9 mouse cellular contexts compared by ENCODE assay signal in genomic region chr12:89450667-89451298, GRCm38 (mm10).
DNase-seq lines count a peak whose midpoint lies in the region; ATAC-seq and TF ChIP-seq lines count a peak whose summit lies in the region.
"Had no signal": no experiment of that assay in that cellular context is flagged by ENCODE, and none has a peak within 500 bp of the region (broad histone marks: within the 10 kb centered on the region; RNA-seq: fewer than 3 reads in every experiment).

No protein-coding gene starts in this region.

- no peaks in the 10 kb centered on the region for H3K9me3 ChIP-seq in intestine, embryonic 15.5 days
- no peaks in the 10 kb centered on the region for H3K9me3 ChIP-seq in intestine, embryonic 16.5 days (ENCODE audit: control insufficient read depth, low read length)
- H3K9me3 ChIP-seq in G1E (replicated peaks): 0 out of 2 replicates have a peak, but pooled peaks cover 2% of the 10 kb centered on the region
- no peaks in the 10 kb centered on the region for H3K9me3 ChIP-seq in hindbrain, embryonic 10.5 days
- H3K9me3 ChIP-seq: embryonic facial prominence, embryonic 15.5 days had no signal

- ATAC-seq in intestine, embryonic 15.5 days: peak; percentile 56; the same call in 1 of the 2 replicates
- ATAC-seq in intestine, embryonic 16.5 days: no peak
- peak; percentile 62; the same call in 1 of the 2 replicates for ATAC-seq in G1E (ENCODE audit: extremely low read depth, insufficient number of reproducible peaks, low FRiP score, poor library complexity, severe bottlenecking)
- ATAC-seq in common myeloid progenitor, adult 5-6 weeks (replicated peaks; ENCODE audit: low read depth, poor library complexity, severe bottlenecking): peak; percentile 86
- no peak for ATAC-seq in monocyte, adult 5-6 weeks (replicated peaks; ENCODE audit: insufficient number of reproducible peaks, low FRiP score, low TSS enrichment, poor library complexity, severe bottlenecking)

- no peak overlapping the region for H3K4me3 ChIP-seq in intestine, embryonic 15.5 days (replicated peaks)
- H3K4me3 ChIP-seq in intestine, embryonic 16.5 days (ENCODE audit: low read length): no peak overlapping the region
- no peak overlapping the region for H3K4me3 ChIP-seq in G1E (ENCODE audit: low read depth, low read length)
- no peak overlapping the region for H3K4me3 ChIP-seq in hindbrain, embryonic 10.5 days
- H3K4me3 ChIP-seq: embryonic facial prominence, embryonic 15.5 days had no signal

- no peaks in the 10 kb centered on the region for H3K36me3 ChIP-seq in intestine, embryonic 15.5 days
- no peaks in the 10 kb centered on the region for H3K36me3 ChIP-seq in intestine, embryonic 16.5 days (ENCODE audit: control insufficient read depth, insufficient read depth, low read length)
- H3K36me3 ChIP-seq in G1E (replicated peaks): no peaks in the 10 kb centered on the region
- H3K36me3 ChIP-seq in hindbrain, embryonic 10.5 days: no peaks in the 10 kb centered on the region
- H3K36me3 ChIP-seq: embryonic facial prominence, embryonic 15.5 days had no signal

- no peak overlapping the region for H3K27ac ChIP-seq in intestine, embryonic 15.5 days
- no peak overlapping the region for H3K27ac ChIP-seq in intestine, embryonic 16.5 days (ENCODE audit: low read length)
- no peak overlapping the region; the same call in 1 of the 2 replicates for H3K27ac ChIP-seq in hindbrain, embryonic 10.5 days
- H3K27ac ChIP-seq: embryonic facial prominence, embryonic 15.5 days had no signal

- H3K9ac ChIP-seq in intestine, embryonic 15.5 days: no peak overlapping the region
- H3K9ac ChIP-seq in intestine, embryonic 16.5 days (ENCODE audit: low read depth, low read length): no peak overlapping the region
- H3K9ac ChIP-seq: embryonic facial prominence, embryonic 15.5 days had no signal

- WGBS in intestine, embryonic 15.5 days: 5% methylated on average over 2 of the region's 2 CpGs
- WGBS in intestine, embryonic 16.5 days: 0% methylated on average over 2 of the region's 2 CpGs
- 0% methylated on average over 2 of the region's 2 CpGs for WGBS in hindbrain, embryonic 10.5 days

- peak; percentile 1 for DNase-seq in G1E (ENCODE audit: low spot score)
- DNase-seq in hindbrain, embryonic 10.5 days (ENCODE audit: low spot score): peak; percentile 29
- DNase-seq in layer of hippocampus, postnatal 25 days (ENCODE audit: extremely low spot score in 1 of 2, low spot score in 1 of 2): peak; percentile 22 to 59
- DNase-seq in naive thymus-derived CD4-positive, alpha-beta T cell, adult 2 months (ENCODE audit: low read depth): peak; percentile 13

- H3K4me2 ChIP-seq in intestine, embryonic 15.5 days (replicated peaks): no peak overlapping the region
- no peak overlapping the region for H3K4me2 ChIP-seq in intestine, embryonic 16.5 days (ENCODE audit: low read depth, low read length)
- H3K4me2 ChIP-seq: embryonic facial prominence, embryonic 15.5 days had no signal

- H3K27me3 ChIP-seq in intestine, embryonic 15.5 days (replicated peaks): no peaks in the 10 kb centered on the region; the same call in 1 of the 2 replicates
- no peaks in the 10 kb centered on the region for H3K27me3 ChIP-seq in intestine, embryonic 16.5 days (replicated peaks; ENCODE audit: control insufficient read depth, insufficient read depth, low read length)
- no peaks in the 10 kb centered on the region for H3K27me3 ChIP-seq in G1E (ENCODE audit: insufficient read depth, low read length)
- no peaks in the 10 kb centered on the region for H3K27me3 ChIP-seq in hindbrain, embryonic 10.5 days (ENCODE audit: insufficient read depth, poor library complexity, severe bottlenecking)
- H3K27me3 ChIP-seq: embryonic facial prominence, embryonic 15.5 days had no signal

- no peaks in the 10 kb centered on the region for H3K4me1 ChIP-seq in intestine, embryonic 15.5 days (replicated peaks)
- H3K4me1 ChIP-seq in intestine, embryonic 16.5 days (ENCODE audit: control insufficient read depth, insufficient read depth, low read length): no peaks in the 10 kb centered on the region
- H3K4me1 ChIP-seq in G1E (ENCODE audit: insufficient read depth, low read depth, low read length): no peaks in the 10 kb centered on the region
- no peaks in the 10 kb centered on the region for H3K4me1 ChIP-seq in hindbrain, embryonic 10.5 days (replicated peaks)
- H3K4me1 ChIP-seq: embryonic facial prominence, embryonic 15.5 days had no signal

- peak; percentile 26; the same call in 1 of the 2 replicates for TF ChIP-seq CTCF in G1E (IDR thresholded peaks at IDR 0.05; ENCODE audit: low read depth, low read length)

Comparison
In these comparisons a context has a peak if more than half of its experiments do, and no peak if none do; other contexts are left out.
1. ATAC-seq: peak in intestine, embryonic 15.5 days (single experiment), G1E (single experiment) and common myeloid progenitor, adult 5-6 weeks (single experiment); none in intestine, embryonic 16.5 days (single experiment) and monocyte, adult 5-6 weeks (single experiment).
2. Peak in every context shown above with its lines, with median percentiles within 50 percentile points of each other: DNase-seq.